Mouse (Mus musculus): ENCODE results near the gene Gpr183. TPM values are rescaled to one million over a fixed set of nuclear protein-coding genes. Genes with fewer than 3 reads are reported as not detected.

Gpr183 gene
- polyA plus RNA-seq, 1 experiment from 2014 or later = 3.8 TPM

- Histone ChIP-seq H3K36me3 (peaks cover 43% of the 10 kb centered on the region), H3K4me3 (no peak overlapping the region), H3K27me3 (no peaks in the 10 kb centered on the region), H3K9ac (no peak overlapping the region), H3K27ac (no peak overlapping the region), H3K4me1 (no peaks in the 10 kb centered on the region; the same call in 1 of the 2 replicates), H3K9me3 (no peaks in the 10 kb centered on the region), H3K4me2 (no peak overlapping the region)
- ATAC-seq (ENCODE audit: insufficient number of reproducible peaks, insufficient read depth, low FRiP score, low TSS enrichment, low read depth) = no peak
- WGBS = 86% methylated on average over 8 of the region's 8 CpGs
Observed at GRCm38 (mm10) chr14:121996786-121997185, 31.8 kb upstream of the Gpr183 start.

DNA sequence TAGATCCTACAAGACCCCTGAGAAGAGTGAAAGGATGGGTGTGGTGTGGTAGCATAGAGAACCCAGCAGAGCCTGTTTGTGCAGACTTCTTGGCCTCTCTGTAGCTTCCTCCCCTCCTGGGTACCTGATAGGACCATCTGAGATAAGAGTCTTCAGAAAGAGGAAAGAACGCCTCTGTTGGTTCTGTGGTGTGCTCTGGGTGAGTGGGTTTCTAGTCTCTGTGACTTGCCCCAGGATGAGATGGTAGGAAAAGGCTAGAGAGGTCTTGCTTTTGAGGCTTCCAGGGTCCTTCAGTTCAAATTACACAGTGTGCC is 30.5 kb upstream of the Gpr183 start:
- Histone ChIP-seq H3K9ac (no peak overlapping the region), H3K36me3 (peaks cover 46% of the 10 kb centered on the region), H3K4me3 (no peak overlapping the region), H3K27me3 (no peaks in the 10 kb centered on the region), H3K27ac (no peak overlapping the region), H3K4me2 (no peak overlapping the region), H3K9me3 (no peaks in the 10 kb centered on the region), H3K4me1 (no peaks in the 10 kb centered on the region; the same call in 1 of the 2 replicates)
- 89% methylated on average over 1 of the region's 1 CpGs for WGBS
- no peak for ATAC-seq (ENCODE audit: insufficient number of reproducible peaks, insufficient read depth, low FRiP score, low TSS enrichment, low read depth)

- Histone ChIP-seq H3K4me3 (no peak overlapping the region), H3K4me1 (no peaks in the 10 kb centered on the region; the same call in 1 of the 2 replicates), H3K36me3 (peaks cover 46% of the 10 kb centered on the region), H3K9me3 (no peaks in the 10 kb centered on the region), H3K27ac (no peak overlapping the region), H3K9ac (no peak overlapping the region), H3K4me2 (no peak overlapping the region), H3K27me3 (no peaks in the 10 kb centered on the region)
- WGBS = 92% methylated on average over 7 of the region's 7 CpGs
- no peak for ATAC-seq (ENCODE audit: insufficient number of reproducible peaks, insufficient read depth, low FRiP score, low TSS enrichment, low read depth)
Observed at GRCm38 (mm10) chr14:121994846-121995556, 30.0 kb upstream of the Gpr183 start.

DNA sequence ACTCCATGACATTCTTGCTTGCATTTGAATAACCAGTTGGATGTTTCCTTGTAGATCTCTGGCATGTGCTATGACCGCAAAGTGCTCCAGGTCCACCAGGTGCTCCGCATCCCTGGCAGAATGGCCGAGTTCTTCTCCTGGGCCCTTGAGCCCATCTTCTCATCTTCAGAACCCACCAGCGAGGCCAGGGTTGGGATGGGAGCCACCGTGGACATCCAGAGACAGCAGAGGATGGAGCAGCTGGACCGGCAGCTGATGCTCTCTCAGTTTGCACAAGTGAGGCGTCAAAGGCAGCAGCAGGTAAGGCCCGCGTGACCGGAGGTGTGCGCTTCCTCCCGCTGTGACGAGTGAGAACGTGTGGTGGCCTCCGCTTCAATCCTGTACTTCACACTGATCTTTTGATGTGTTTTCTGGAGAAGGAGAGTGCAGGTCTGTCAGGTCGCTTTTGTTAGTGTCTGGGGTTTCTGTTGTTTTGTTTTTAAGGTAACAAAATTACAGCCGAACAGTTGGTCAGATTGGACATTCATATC is 29.2 kb upstream of the Gpr183 start:
- Histone ChIP-seq H3K36me3 (peaks cover 46% of the 10 kb centered on the region), H3K27ac (no peak overlapping the region), H3K27me3 (no peaks in the 10 kb centered on the region), H3K4me1 (no peaks in the 10 kb centered on the region; the same call in 1 of the 2 replicates), H3K9me3 (no peaks in the 10 kb centered on the region), H3K9ac (no peak overlapping the region), H3K4me3 (no peak overlapping the region), H3K4me2 (no peak overlapping the region)
- ATAC-seq (ENCODE audit: insufficient number of reproducible peaks, insufficient read depth, low FRiP score, low TSS enrichment, low read depth) = no peak
- WGBS = 94% methylated on average over 17 of the region's 17 CpGs

DNA sequence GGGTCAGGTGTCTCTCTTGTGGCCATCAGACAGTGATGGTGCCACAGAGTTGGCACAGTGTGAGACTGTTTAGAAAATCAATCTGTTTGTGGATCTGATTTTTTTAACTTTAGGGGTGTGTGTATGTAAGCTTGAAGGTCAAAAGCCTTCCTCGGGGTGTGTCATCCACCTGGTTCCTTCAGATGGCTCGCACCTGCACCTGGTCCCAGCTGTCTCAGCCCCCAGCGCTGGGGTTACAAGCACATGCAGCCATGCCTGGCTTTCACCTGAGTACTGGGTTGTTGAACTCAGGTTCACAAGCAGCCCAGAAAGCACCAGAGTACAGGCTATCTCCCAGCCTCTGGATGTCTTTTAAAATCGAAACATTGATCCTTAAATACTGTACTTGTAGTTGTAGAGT is 28.6 kb upstream of the Gpr183 start:
- Histone ChIP-seq H3K27ac (no peak overlapping the region), H3K4me2 (no peak overlapping the region), H3K36me3 (peaks cover 46% of the 10 kb centered on the region), H3K4me3 (no peak overlapping the region), H3K9me3 (no peaks in the 10 kb centered on the region), H3K4me1 (no peaks in the 10 kb centered on the region; the same call in 1 of the 2 replicates), H3K27me3 (no peaks in the 10 kb centered on the region), H3K9ac (no peak overlapping the region)
- ATAC-seq (ENCODE audit: insufficient number of reproducible peaks, insufficient read depth, low FRiP score, low TSS enrichment, low read depth) = no peak
- WGBS = 93% methylated on average over 4 of the region's 4 CpGs

DNA sequence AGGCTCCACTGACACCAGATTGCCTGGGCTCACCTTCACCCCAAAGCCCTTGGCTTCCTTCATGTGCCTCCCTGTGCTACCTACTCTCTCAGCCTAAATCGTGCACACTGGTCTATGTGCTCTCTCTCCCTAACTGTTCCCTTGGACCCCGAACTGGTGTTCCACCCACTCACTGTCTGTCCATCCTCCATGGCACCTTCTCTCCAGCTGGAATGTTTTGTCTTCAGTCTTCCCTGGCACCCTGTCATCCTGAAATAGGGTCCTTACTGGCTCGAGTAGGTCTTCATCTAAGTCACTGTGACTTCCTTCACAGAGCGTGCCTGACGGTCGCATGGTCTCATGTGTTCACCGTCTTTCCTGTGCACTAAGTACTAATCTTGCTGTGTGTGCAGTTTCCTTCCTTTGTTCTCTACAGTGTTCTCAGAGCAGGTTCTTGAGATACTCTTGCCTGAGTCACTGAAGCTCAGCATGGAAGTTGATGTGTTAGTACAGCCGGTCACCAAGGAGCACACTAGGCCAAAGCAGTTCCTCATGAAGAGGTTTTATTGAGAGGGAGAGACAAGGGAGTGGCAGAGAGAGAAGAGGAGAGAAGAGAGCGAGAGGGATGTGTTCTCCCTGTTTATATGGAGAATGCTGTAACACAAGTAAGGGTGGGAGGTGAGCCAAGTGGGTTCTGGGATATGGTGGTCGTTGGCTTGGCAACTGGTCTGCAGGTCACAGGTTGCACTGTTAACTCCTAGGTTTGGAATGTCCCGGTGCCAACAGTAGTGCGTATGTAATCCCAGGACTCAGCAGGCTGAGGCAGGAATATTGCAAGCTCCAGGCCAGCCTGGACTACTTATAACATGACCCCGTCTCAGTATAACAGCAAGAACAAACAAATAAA is 27.6 kb upstream of the Gpr183 start:
- no peak overlapping the region for H3K9ac ChIP-seq
- H3K27me3 ChIP-seq = no peaks in the 10 kb centered on the region
- H3K4me1 ChIP-seq = no peaks in the 10 kb centered on the region; the same call in 1 of the 2 replicates
- H3K27ac ChIP-seq = no peak overlapping the region
- no peak overlapping the region for H3K4me3 ChIP-seq
- H3K9me3 ChIP-seq = no peaks in the 10 kb centered on the region
- ATAC-seq (ENCODE audit: insufficient number of reproducible peaks, insufficient read depth, low FRiP score, low TSS enrichment, low read depth) = no peak
- H3K36me3 ChIP-seq = peaks cover 40% of the 10 kb centered on the region
- 87% methylated on average over 13 of the region's 13 CpGs for WGBS
- H3K4me2 ChIP-seq = no peak overlapping the region

- Histone ChIP-seq H3K27me3 (no peaks in the 10 kb centered on the region), H3K4me3 (no peak overlapping the region), H3K9ac (no peak overlapping the region), H3K36me3 (peaks cover 35% of the 10 kb centered on the region), H3K4me2 (no peak overlapping the region), H3K27ac (no peak overlapping the region), H3K4me1 (no peaks in the 10 kb centered on the region; the same call in 1 of the 2 replicates), H3K9me3 (no peaks in the 10 kb centered on the region)
- no peak for ATAC-seq (ENCODE audit: insufficient number of reproducible peaks, insufficient read depth, low FRiP score, low TSS enrichment, low read depth)
Observed at GRCm38 (mm10) chr14:121991921-121992320, 26.9 kb upstream of the Gpr183 start.

- no peaks in the 10 kb centered on the region for H3K9me3 ChIP-seq
- H3K36me3 ChIP-seq = peaks cover 25% of the 10 kb centered on the region
- H3K4me3 ChIP-seq = no peak overlapping the region
- no peak overlapping the region for H3K4me2 ChIP-seq
- no peaks in the 10 kb centered on the region; the same call in 1 of the 2 replicates for H3K4me1 ChIP-seq
- H3K27ac ChIP-seq = no peak overlapping the region
- H3K9ac ChIP-seq = no peak overlapping the region
- WGBS = 84% methylated on average over 6 of the region's 6 CpGs
- H3K27me3 ChIP-seq = no peaks in the 10 kb centered on the region
- no peak for ATAC-seq (ENCODE audit: insufficient number of reproducible peaks, insufficient read depth, low FRiP score, low TSS enrichment, low read depth)
Observed at GRCm38 (mm10) chr14:121990897-121991296, 25.9 kb upstream of the Gpr183 start.

DNA sequence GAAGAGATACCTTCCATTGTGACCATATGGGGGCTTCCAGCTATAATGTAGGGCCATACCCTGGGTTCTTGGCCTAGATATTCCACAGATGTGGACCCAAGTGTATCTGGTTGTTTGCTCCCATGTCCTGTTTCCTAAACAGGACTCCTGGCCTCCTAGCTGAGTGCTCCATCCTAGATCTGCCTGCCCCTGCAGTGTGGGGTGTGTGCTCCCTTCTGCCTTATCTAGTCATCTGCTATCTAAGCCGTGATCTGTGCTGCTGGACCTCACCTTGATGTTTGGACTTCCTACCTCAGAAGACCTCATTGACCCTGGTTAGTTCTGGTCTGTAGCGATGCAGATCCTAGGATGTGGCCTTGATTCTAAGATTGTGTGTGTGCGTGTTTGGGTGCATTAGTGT is 24.9 kb upstream of the Gpr183 start:
- H3K27ac ChIP-seq = no peak overlapping the region
- H3K4me1 ChIP-seq = no peaks in the 10 kb centered on the region; the same call in 1 of the 2 replicates
- H3K9me3 ChIP-seq = no peaks in the 10 kb centered on the region
- WGBS = 96% methylated on average over 3 of the region's 3 CpGs
- ATAC-seq (ENCODE audit: insufficient number of reproducible peaks, insufficient read depth, low FRiP score, low TSS enrichment, low read depth) = no peak
- no peak overlapping the region for H3K9ac ChIP-seq
- no peak overlapping the region for H3K4me2 ChIP-seq
- peaks cover 15% of the 10 kb centered on the region for H3K36me3 ChIP-seq
- H3K4me3 ChIP-seq = no peak overlapping the region
- no peaks in the 10 kb centered on the region for H3K27me3 ChIP-seq

GRCm38 (mm10) chr14:121989331-121989730 is 24.3 kb upstream of the Gpr183 start:
- Histone ChIP-seq H3K36me3 (peaks cover 10% of the 10 kb centered on the region), H3K4me3 (no peak overlapping the region), H3K4me2 (no peak overlapping the region), H3K9ac (no peak overlapping the region), H3K27me3 (no peaks in the 10 kb centered on the region), H3K4me1 (no peaks in the 10 kb centered on the region; the same call in 1 of the 2 replicates), H3K27ac (no peak overlapping the region), H3K9me3 (no peaks in the 10 kb centered on the region)
- no peak for ATAC-seq (ENCODE audit: insufficient number of reproducible peaks, insufficient read depth, low FRiP score, low TSS enrichment, low read depth)
- whole genome bisulfite sequencing = 95% methylated on average over 3 of the region's 3 CpGs

- 81% methylated on average over 4 of the region's 4 CpGs for WGBS
- Histone ChIP-seq H3K27ac (no peak overlapping the region), H3K27me3 (no peaks in the 10 kb centered on the region), H3K4me2 (no peak overlapping the region), H3K36me3 (peaks cover 7% of the 10 kb centered on the region; the same call in 1 of the 2 replicates), H3K4me1 (no peaks in the 10 kb centered on the region; the same call in 1 of the 2 replicates), H3K9me3 (no peaks in the 10 kb centered on the region), H3K9ac (no peak overlapping the region), H3K4me3 (no peak overlapping the region)
- ATAC-seq (ENCODE audit: insufficient number of reproducible peaks, insufficient read depth, low FRiP score, low TSS enrichment, low read depth) = no peak
Observed at GRCm38 (mm10) chr14:121987691-121988090, 22.7 kb upstream of the Gpr183 start.

All from embryonic facial prominence, embryonic 13.5 days (tissue).